Mouse (Mus musculus) forebrain, postnatal 0 days (tissue): ENCODE measurements around the gene Atrnl1. TPM values are rescaled to one million over a fixed set of nuclear protein-coding genes. Genes with fewer than 3 reads are reported as not detected.

Experiments
- ATAC-seq: fragments of 200-750 bp; cut with Nextera tagmentation; 2 replicates; pipeline ENCODE4 v1.8.0; 2017; ENCODE audit warnings: mild to moderate bottlenecking, moderate library complexity
- DNase-seq: peaks from one replicate; pipeline ENCODE4 v3.0.0-alpha.2; 2015
- H3K27ac ChIP-seq: fragments of 300-500 bp; sonication (generic); 2 replicates; pipeline ENCODE4 v1.5.1; 2014; ENCODE audit warnings: low read depth, mild to moderate bottlenecking, antibody characterized with exemption, low read length, moderate library complexity, mixed read lengths
- H3K27me3 ChIP-seq: fragments of 300-500 bp; sonication (generic); 2 replicates; pipeline ENCODE4 v1.6.1; 2014; ENCODE audit warnings: mild to moderate bottlenecking, low read length, mixed read lengths; ENCODE audit not compliant: insufficient read depth
- H3K36me3 ChIP-seq: fragments of 300-500 bp; sonication (generic); 2 replicates; pipeline ENCODE4 v1.6.1; 2014; ENCODE audit warnings: mild to moderate bottlenecking, moderate library complexity; ENCODE audit not compliant: insufficient read depth
- H3K4me1 ChIP-seq: fragments of 300-500 bp; sonication (generic); 2 replicates; pipeline ENCODE4 v1.6.1; 2014; ENCODE audit warnings: antibody characterized with exemption; ENCODE audit not compliant: insufficient read depth
- H3K4me2 ChIP-seq: fragments of 300-500 bp; sonication (generic); 2 replicates; pipeline ENCODE4 v1.6.1; 2014; ENCODE audit warnings: low read depth, mild to moderate bottlenecking, moderate library complexity
- H3K4me3 ChIP-seq: fragments of 300-500 bp; sonication (generic); 2 replicates; pipeline ENCODE4 v1.5.1; 2014; ENCODE audit warnings: low read depth, low read length, mixed read lengths
- H3K9ac ChIP-seq: fragments of 300-500 bp; sonication (generic); 2 replicates; pipeline ENCODE4 v1.6.1; 2014; ENCODE audit warnings: mild to moderate bottlenecking
- H3K9me3 ChIP-seq: fragments of 300-500 bp; sonication (generic); 2 replicates; pipeline ENCODE4 v1.6.1; 2016; ENCODE audit warnings: low read length
- CTCF ChIP-seq: sonication (generic); IDR thresholded peaks from 2 replicates; pipeline ENCODE4 v1.5.1; 2016; ENCODE audit warnings: antibody characterized with exemption, control low read depth, low read depth
- WGBS: fragments of 180-500 bp; shearing (Covaris S2); extraction: QIAGEN DNeasy Blood & Tissue Kit; methylation state at CpG from one replicate; pipeline ENCODE4 v1.1.7; 2014; 5-methylcytosine and 5-hydroxymethylcytosine counted together
- polyA plus RNA-seq: library from polyadenylated mRNA; unstranded; fragments of >200 nt; fragmentation: Nextera tagmentation; extraction: Ambion mirVana; gene quantifications from 2 replicates; pipeline ENCODE4 v1.2.1, GENCODE M21; 2015
- total RNA-seq: library from RNA; depleted of rRNA; stranded (reverse); fragments of >200 nt; gene quantifications from 2 replicates; pipeline ENCODE4 v1.2.3, GENCODE M21; 2014

Gene Atrnl1
- total and polyA plus RNA-seq, 2 experiments from 2014 or later, result 4.8 to 59.9 TPM

DNA sequence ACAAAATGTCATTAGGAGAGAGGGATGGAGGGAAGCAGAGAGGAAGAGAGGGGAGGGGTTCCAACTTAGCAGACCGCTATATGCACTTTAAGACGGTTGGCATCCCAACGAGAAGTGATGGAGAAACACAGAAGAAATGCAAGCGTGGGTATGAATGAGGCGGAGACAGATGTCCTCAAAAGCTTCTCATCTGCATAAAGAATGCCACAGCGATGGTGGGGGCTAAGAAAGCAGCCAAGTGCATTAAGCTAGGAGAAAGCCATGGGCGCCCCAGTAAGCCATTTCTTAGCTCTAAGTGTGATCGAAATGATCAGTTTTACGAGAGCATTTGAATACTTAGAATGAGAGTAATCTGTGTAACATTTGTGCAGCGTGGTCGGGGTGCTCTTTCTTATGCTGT lies 157.8 kb downstream of the Atrnl1 start:
- H3K9ac ChIP-seq, result no peak overlapping the region
- no peaks in the 10 kb centered on the region for H3K27me3 ChIP-seq
- H3K36me3 ChIP-seq, result no peaks in the 10 kb centered on the region
- no peak overlapping the region for H3K4me3 ChIP-seq
- ATAC-seq (peak; percentile 73), DNase-seq (peak; percentile 38)
- H3K27ac ChIP-seq, result no peak overlapping the region
- WGBS, result 75% methylated on average over 11 of the region's 11 CpGs
- no peaks in the 10 kb centered on the region for H3K4me1 ChIP-seq
- H3K9me3 ChIP-seq, result no peaks in the 10 kb centered on the region
- no peak overlapping the region for H3K4me2 ChIP-seq
- no peak for TF ChIP-seq CTCF

DNA sequence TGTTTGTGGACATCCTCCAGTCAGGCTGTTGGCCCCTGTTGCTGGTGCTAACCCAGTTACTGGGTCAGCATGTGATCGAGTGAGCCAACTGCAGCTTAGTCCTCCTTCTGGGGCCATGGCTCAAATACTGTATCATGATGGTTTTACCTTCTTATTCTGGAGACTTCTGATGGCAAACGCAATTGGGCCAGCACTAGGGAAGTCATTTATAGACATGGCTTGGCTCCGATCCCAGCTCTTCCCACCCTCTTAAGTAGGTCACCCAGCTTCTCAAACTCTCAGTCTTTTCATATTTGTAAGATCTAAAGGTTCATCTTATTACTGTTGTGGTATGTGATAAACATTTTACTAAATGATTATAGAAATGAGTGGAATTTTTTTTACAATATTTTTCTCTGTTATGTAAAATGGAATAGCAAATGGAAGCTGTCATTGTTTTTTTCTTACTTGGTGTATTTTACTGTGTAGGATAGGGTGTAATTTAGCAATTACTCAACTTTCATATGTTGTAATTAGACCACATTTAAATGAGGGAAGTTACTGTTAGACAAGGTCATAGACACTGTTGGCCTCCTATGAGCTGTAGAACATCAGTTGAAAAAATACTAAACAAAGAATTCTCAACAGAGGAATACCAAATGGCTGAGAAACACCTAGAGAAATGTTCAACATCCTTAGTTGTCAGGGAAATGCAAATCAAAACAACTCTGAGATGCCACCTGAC lies 171.7 kb downstream of the Atrnl1 start:
- Histone ChIP-seq H3K4me1 (no peaks in the 10 kb centered on the region), H3K36me3 (no peaks in the 10 kb centered on the region), H3K4me3 (no peak overlapping the region), H3K9ac (no peak overlapping the region), H3K4me2 (no peak overlapping the region), H3K9me3 (no peaks in the 10 kb centered on the region), H3K27ac (no peak overlapping the region), H3K27me3 (no peaks in the 10 kb centered on the region)
- TF ChIP-seq CTCF, result no peak
- ATAC-seq, result no peak
- 77% methylated on average over 3 of the region's 3 CpGs for WGBS
- no peak for DNase-seq

DNA sequence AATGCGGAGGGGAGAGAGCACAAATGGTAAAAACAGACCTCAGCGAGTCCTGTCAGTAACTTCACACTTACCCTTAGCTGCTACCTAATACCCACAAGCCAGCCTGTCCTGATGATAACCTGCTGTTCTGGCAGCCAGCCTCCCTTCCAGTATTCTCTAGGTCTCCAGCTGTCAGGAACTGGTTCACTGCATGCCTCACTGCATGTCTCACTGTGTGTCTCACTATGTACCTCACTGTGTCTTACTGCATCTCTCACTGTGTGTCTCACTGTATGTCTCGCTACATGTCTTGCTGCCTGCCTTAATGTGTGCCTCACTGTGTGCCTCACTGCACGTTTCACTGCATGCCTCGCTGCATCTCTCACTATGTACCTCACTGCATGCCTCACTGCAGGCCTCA lies 175.9 kb downstream of the Atrnl1 start:
- DNase-seq, result no peak
- H3K36me3 ChIP-seq, result no peaks in the 10 kb centered on the region
- no peak for TF ChIP-seq CTCF

DNA sequence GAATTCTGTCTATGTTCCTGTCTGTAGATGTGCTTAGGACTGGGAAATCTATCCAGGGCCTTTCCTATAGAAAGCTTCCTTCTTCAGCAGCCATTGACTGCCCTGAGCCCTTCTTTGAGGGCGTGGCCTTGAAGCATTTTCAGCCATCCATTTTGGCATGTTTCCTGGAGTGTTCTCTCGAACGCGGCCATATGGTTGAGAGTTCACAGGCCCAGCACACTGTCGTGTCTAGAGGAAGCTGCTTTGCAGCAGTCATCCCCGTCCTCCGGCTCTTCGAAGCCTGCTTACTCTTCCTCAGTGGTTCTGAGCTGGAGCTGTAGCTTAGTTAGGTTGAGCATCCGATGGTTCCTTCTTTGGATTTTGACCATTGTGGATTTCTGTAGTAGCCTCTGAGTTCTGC lies 191.4 kb downstream of the Atrnl1 start:
- ATAC-seq (no peak), DNase-seq (no peak)
- no peak overlapping the region for H3K27ac ChIP-seq
- no peak overlapping the region for H3K4me2 ChIP-seq
- TF ChIP-seq CTCF, result no peak
- no peaks in the 10 kb centered on the region for H3K36me3 ChIP-seq
- no peaks in the 10 kb centered on the region for H3K27me3 ChIP-seq
- no peaks in the 10 kb centered on the region; the same call in 1 of the 2 replicates for H3K4me1 ChIP-seq
- no peaks in the 10 kb centered on the region for H3K9me3 ChIP-seq
- H3K4me3 ChIP-seq, result no peak overlapping the region
- H3K9ac ChIP-seq, result no peak overlapping the region
- WGBS, result 73% methylated on average over 9 of the region's 9 CpGs

More for the DNA sequence above, 175.9 kb downstream of the Atrnl1 start:
- Histone ChIP-seq H3K27me3 (no peaks in the 10 kb centered on the region), H3K27ac (no peak overlapping the region), H3K4me1 (no peaks in the 10 kb centered on the region), H3K9ac (no peak overlapping the region), H3K4me3 (no peak overlapping the region), H3K9me3 (no peaks in the 10 kb centered on the region), H3K4me2 (no peak overlapping the region)
- 69% methylated on average over 5 of the region's 5 CpGs for WGBS
- no peak for ATAC-seq

DNA sequence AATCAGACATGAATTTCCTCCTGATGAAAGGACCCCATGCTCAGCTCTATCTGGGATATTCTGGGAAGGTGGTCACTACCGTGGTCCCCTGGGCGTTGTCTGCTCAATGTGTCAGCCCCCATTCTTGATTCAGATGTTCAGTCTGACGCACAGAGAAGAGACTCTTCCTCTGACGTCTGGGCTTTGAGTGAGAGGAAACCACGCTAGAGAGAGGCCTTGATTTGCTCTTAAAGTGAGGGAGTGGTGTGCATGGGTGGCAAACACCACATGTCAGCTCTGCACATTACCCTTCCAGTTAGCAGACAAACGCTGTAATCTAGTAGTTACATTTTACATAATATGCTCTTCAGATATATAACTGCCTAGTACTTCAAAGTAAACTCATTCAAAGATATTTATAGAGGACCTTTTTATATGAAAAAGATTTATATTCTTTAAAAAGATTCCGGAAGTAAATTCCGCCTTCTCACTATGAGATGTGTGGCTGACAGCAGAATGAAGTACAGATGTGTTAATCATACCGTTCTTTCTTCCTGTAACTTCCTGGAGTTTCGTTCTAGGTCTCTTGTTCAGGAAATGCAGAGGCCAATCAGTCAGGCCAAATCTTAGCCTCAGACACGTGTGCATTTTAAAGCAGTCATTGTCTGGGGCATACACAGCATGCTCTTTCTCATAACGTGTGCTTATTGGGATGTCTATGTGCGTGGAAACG lies 192.1 kb downstream of the Atrnl1 start:
- H3K4me3 ChIP-seq, result no peak overlapping the region
- H3K27ac ChIP-seq, result no peak overlapping the region
- 76% methylated on average over 14 of the region's 14 CpGs for WGBS
- no peaks in the 10 kb centered on the region for H3K36me3 ChIP-seq
- DNase-seq (no peak), ATAC-seq (no peak)
- no peaks in the 10 kb centered on the region; the same call in 1 of the 2 replicates for H3K4me1 ChIP-seq
- H3K9me3 ChIP-seq, result no peaks in the 10 kb centered on the region
- no peak overlapping the region for H3K4me2 ChIP-seq
- no peaks in the 10 kb centered on the region for H3K27me3 ChIP-seq
- H3K9ac ChIP-seq, result no peak overlapping the region
- no peak for TF ChIP-seq CTCF

DNA sequence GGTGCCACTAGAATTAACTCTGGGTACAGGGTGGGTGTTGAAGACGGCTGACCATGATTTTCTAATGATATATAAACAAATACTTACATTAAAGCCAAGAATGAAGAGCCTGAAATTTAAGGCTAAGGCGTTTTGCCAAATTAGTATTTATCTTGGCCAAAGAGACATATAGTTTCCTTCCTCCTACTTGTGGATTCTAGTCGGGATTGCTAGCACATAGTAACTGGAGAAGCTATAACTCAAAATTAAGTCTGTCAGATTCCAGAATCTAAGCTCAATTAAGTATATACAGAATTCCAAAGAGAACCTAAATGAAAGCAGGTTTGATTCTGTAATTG lies 192.6 kb downstream of the Atrnl1 start:
- 81% methylated on average over 3 of the region's 3 CpGs for WGBS
- Histone ChIP-seq H3K9me3 (no peaks in the 10 kb centered on the region), H3K4me1 (no peaks in the 10 kb centered on the region; the same call in 1 of the 2 replicates), H3K27ac (no peak overlapping the region), H3K36me3 (no peaks in the 10 kb centered on the region), H3K4me2 (no peak overlapping the region), H3K4me3 (no peak overlapping the region), H3K9ac (no peak overlapping the region), H3K27me3 (no peaks in the 10 kb centered on the region)
- no peak for ATAC-seq
- no peak for TF ChIP-seq CTCF
- no peak for DNase-seq

DNA sequence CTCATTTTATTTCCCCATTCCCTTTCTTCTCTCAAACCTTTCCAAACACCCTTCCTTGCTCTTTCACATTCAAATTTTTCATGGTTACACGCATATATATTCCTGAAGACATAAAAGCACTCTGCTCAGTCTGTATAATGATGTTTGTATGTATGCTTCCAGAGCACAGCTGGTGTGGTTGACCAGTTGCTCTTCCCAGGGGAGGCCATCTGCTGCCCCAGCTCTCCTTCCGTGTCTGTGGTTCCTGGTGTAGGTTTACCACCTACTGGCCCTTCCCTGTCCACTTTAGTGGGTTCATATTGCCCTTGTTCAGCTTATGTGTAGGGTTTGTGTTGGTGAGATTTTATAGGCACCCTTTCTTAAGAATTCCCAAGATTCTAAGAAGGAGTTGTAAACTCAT lies 197.5 kb downstream of the Atrnl1 start:
- Histone ChIP-seq H3K4me3 (no peak overlapping the region), H3K4me1 (no peaks in the 10 kb centered on the region), H3K36me3 (no peaks in the 10 kb centered on the region), H3K27me3 (no peaks in the 10 kb centered on the region), H3K27ac (no peak overlapping the region), H3K9me3 (no peaks in the 10 kb centered on the region), H3K4me2 (no peak overlapping the region), H3K9ac (no peak overlapping the region)
- ATAC-seq (no peak), DNase-seq (no peak)
- TF ChIP-seq CTCF, result no peak
- WGBS, result 72% methylated on average over 2 of the region's 2 CpGs
